Mouse (Mus musculus) cerebral cortex, adult 2 months (tissue): ENCODE measurements around the gene Ung.

ENCODE experiments used
- WGBS: fragments of 180-500 bp; shearing (Covaris S2); methylation state at CpG from one replicate; pipeline ENCODE4 v1.1.7; 2018; 5-methylcytosine and 5-hydroxymethylcytosine counted together

Gene Ung

GRCm38 (mm10) chr5:114130698-114131520, 723 bp downstream of the Ung start:
- WGBS = under 1% methylated on average over 87 of the region's 87 CpGs

GRCm38 (mm10) chr5:114131521-114131840, 1.3 kb downstream of the Ung start:
- under 1% methylated on average over 15 of the region's 15 CpGs for WGBS

DNA sequence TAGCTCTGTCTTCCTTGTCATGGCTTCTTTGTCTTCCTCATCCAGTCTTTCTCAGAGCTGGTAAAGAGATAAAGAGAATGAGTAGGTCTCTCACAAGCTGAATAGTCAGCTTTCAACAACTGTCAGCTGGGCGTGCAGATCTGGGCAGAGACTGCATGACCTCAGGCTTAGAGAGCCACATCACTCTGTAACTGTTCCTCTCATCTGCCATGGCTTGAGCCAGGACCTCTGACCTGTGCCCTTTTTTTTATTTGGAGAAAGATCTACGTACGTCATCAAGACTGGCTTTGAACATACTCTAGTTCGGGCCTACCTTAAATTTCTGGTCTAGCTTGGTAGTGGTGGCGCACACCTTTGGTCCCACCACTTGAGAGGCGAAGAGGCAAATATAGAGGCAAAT, 2.7 kb downstream of the Ung start:
- 91% methylated on average over 6 of the region's 6 CpGs for WGBS

GRCm38 (mm10) chr5:114134091-114134534, 3.9 kb downstream of the Ung start:
- 62% methylated on average over 6 of the region's 6 CpGs for WGBS

GRCm38 (mm10) chr5:114135516-114135915, 5.3 kb downstream of the Ung start:
- 77% methylated on average over 10 of the region's 10 CpGs for WGBS

- 64% methylated on average over 15 of the region's 15 CpGs for WGBS
These were observed 7.5 kb downstream of the Ung start for GRCm38 (mm10) chr5:114137481-114138276.

DNA sequence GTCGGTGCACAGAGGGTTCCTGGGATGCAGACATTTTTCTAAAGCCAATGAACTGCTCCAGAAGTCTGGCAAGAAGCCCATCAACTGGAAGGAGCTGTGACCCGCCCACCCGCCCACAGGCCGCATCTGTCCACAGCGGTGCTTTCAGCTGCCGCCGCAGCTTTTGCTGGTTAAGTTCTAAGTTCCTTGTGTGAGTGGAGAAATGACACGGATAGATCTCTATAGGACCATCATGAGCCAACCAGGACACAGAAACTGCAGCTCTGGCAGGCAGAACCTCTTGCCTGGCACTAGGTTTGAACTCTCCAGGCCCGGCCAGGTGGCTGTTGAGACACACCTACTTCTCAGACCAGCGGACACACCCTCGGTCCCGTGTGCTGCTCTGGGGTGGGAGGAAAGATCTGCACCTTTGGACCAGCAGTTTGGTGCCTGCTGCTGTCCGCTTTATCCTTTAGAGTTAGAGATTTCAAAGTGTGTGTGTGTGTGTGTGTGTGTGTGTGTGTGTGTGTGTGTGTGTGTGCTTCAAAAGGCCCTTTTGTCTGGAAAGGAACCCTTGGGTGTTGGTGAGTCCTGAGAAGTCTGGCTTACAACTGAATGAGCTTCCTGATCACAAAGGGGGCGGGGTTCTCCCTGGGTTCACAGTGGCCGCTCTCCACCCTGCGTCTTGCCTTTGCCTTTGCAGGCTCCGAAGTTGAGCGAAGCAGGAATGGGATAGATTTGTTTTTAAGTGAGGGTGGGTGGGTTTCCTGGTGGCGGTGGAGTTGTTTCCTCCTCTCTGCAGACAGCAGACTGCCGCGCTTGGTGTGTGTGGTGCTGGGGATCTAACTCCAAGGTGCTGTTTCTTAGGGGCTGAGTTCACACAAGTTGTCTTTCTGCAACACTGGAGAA, 8.3 kb downstream of the Ung start:
- 53% methylated on average over 21 of the region's 21 CpGs for WGBS

- 23% methylated on average over 9 of the region's 9 CpGs for WGBS
These were observed 9.0 kb downstream of the Ung start for GRCm38 (mm10) chr5:114139175-114139574.

- 62% methylated on average over 19 of the region's 19 CpGs for WGBS
These were observed 16.1 kb downstream of the Ung start, which contains the start of gene Acacb for GRCm38 (mm10) chr5:114146028-114146888. Gene Acacb, plus strand, starts transcription at chr5:114146535.

GRCm38 (mm10) chr5:114147043-114147972, 17.1 kb downstream of the Ung start:
- 85% methylated on average over 14 of the region's 14 CpGs for WGBS

- 88% methylated on average over 12 of the region's 12 CpGs for WGBS
These were observed 22.3 kb downstream of the Ung start for GRCm38 (mm10) chr5:114152359-114153092.

GRCm38 (mm10) chr5:114153490-114153889, 23.3 kb downstream of the Ung start:
- WGBS = 4% methylated on average over 12 of the region's 12 CpGs

- 84% methylated on average over 5 of the region's 5 CpGs for WGBS
These were observed 24.6 kb downstream of the Ung start for GRCm38 (mm10) chr5:114154765-114155164.

- WGBS = 76% methylated on average over 9 of the region's 9 CpGs
These were observed 25.2 kb downstream of the Ung start for GRCm38 (mm10) chr5:114155168-114155933.

- WGBS = 64% methylated on average over 7 of the region's 7 CpGs
These were observed 27.1 kb downstream of the Ung start for GRCm38 (mm10) chr5:114157236-114157635.

- WGBS = 82% methylated on average over 6 of the region's 6 CpGs
These were observed 31.2 kb downstream of the Ung start for GRCm38 (mm10) chr5:114161424-114161823.

DNA sequence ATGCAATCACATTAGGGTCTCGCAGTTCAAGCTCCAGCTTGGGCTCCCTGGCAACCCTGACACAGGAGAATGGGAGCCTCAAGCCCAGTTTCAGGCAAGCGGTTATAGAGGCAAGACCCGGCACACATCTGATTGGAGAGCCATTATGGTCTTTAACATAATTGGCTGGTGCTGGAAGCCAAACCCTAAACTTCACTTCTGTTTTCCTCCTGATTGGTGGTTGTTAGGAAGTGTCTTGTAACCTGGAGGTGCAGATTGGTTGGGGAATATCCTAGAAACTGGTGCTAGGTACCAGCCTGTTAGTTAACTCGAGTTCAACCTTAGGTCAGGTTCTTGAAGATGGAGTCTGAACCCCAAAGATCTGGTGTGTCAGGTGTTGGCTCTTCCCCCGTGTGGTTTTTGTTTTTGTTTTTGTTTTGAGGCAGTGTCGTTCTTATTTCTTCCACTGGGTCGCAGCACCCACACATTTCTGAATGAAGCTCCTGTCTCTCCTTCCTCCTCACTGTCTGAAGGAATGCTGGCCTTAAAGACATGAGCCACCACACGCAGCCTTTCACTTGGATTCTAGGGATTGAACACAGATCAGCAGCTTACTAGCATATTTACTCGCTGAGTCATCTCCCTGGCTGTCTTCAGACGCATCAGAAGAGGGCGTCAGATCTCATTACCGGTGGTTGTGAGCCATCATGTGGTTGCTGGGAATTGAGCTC, 32.1 kb downstream of the Ung start:
- WGBS = 40% methylated on average over 12 of the region's 12 CpGs
